Mouse (Mus musculus) kidney, postnatal 14 days (tissue): ENCODE data around the gene Klhl3.

Experiments used
- DNase-seq: peaks from one replicate; pipeline ENCODE4 v3.0.0; 2022; ENCODE audit warnings: mixed read lengths

Gene Klhl3

GRCm38 (mm10) chr13:58066081-58066495 is 47.3 kb downstream of the Klhl3 start:
- DNase-seq = no peak

DNA sequence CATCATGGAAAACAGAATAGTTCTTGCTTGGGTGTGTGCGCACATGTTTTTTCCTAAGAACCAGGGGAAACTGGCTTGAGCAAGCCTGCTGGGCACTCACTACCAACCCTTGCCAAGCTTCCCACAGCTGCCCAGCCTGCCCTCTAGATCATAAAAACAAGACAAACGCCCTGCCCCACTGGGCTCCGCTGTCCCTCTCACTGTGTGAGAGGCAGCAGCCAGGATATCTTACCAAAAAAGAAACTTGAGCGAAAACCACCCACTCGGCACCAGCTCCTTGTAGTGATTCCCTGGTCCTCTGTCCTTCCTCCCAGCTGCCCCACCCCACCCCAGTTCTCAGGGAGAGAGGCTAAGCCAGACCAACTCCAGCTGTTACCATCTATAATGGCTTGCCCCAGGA is 48.1 kb downstream of the Klhl3 start:
- peak; percentile 74 for DNase-seq

GRCm38 (mm10) chr13:58057953-58058870 is 55.2 kb downstream of the Klhl3 start:
- DNase-seq = peak; percentile 82

GRCm38 (mm10) chr13:58056618-58057017 is 56.8 kb downstream of the Klhl3 start:
- DNase-seq = no peak

DNA sequence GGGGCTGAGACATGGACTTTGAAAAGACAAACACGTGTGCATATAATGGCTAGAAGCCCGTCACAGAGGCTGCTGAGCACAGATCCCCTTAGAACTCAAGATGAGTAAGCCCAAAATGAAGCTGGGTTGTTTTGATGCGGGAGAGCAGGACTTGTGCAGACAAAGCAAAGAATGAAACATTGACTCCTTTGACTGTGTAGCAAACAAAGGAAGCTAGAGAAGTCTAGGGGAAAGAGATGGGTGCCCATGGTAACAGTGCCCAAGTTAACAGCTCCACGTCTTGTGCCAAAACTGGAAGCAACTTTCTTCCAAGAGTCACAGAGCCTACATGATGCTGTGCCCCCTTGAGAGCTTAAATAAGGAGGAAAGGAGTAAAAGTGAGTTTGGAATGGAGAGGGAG is 59.8 kb downstream of the Klhl3 start:
- DNase-seq = no peak

GRCm38 (mm10) chr13:58051654-58052053 is 61.7 kb downstream of the Klhl3 start:
- no peak for DNase-seq

- no peak for DNase-seq
Measured at GRCm38 (mm10) chr13:58051251-58051650, 62.1 kb downstream of the Klhl3 start.

DNA sequence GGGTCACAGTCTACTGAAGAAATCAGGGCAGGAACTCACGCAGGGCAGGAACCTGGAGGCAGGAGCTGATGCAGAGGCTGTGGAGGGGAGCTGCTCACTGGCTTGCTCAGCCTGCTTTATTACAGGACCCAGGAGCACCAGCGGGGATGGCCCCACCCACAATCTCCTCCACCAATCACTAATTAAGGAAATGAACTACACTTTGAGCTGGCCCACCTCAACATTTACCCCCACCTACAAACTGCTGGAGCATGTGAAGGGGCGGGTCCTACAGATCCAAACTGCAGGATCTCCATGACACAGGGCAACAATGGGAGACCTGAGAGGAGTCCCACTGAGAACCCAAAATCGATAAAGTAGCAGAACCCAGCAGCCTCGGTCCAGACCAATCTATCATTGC is 64.3 kb downstream of the Klhl3 start:
- DNase-seq = no peak

DNA sequence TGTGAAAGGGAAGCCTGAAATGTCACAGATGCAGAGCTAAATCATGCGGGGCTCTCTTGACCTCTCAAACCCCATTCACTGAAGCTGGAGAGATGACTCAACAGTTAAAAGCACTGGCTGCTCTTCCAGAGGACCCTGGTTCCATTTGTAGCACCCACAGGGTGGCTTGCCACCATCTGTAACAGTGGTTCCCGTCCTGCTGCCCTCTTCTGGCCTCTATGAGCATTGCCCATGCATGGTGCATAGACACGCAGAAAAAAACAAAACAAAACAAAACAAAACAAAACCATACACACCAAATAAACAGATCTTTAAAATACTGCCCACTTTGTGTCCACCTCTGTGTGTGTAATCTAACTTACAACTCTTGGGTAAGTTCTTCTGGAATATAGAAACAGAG is 65.3 kb downstream of the Klhl3 start:
- DNase-seq = no peak

DNA sequence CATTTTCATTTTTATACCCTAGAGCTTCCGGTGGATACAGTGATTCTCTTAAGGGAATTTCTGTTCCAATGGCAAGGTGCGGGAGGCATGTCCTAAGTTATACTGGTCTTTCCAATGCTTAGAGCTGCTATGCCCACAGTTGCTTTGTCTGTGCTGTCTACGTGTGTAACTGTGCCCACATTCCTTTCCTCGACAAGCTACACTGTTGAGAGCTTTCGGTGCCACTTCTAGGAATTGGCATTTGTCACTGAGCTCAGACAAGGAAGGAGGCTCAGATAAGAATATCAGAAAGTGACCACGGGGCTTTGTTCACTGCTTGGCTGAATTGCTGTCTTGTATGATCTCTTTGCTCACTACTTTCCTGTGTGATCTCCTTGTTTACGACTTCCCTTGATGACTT is 67.2 kb downstream of the Klhl3 start:
- no peak for DNase-seq

- DNase-seq = no peak
Measured at GRCm38 (mm10) chr13:58045278-58045677, 68.1 kb downstream of the Klhl3 start.

DNA sequence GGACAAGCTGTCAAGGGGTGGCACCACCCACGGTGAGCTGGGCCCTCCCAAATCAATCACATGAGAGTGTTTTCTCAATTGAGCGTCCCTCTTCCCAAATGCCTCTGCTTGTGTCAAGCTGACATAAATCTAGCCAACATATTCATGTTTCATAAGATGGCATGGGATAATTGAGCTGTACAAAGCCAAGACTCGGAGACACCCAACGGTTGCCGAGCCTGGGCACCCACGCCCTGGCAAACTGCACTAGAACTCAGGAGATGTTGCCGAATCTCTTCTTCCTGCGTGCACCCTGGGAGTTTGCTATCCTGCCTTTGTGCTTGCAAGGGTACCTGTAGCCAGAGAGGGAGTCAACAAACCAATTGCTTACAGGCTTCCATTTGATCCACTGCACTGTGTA is 70.1 kb downstream of the Klhl3 start:
- DNase-seq = no peak

GRCm38 (mm10) chr13:58040112-58040511 is 73.3 kb downstream of the Klhl3 start:
- no peak for DNase-seq

DNA sequence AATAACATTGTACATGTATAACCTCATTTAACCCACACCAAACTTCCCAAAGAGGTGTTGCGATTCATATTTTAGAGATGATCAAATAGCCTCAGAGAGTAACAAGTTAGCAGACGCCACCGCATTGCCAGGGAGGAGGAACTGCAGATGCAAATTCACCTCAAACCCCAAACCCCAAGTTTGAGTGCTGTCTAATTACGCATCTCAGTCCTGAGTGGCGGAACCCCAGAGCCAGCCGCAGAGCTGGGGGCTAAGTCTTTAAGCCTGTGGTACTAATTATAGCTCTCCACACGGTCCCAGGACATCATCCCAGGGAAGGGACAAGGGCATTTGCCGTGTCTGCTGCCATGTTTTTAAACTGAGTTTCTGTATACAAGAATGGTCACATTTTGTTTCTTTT is 75.9 kb downstream of the Klhl3 start:
- DNase-seq = no peak

DNA sequence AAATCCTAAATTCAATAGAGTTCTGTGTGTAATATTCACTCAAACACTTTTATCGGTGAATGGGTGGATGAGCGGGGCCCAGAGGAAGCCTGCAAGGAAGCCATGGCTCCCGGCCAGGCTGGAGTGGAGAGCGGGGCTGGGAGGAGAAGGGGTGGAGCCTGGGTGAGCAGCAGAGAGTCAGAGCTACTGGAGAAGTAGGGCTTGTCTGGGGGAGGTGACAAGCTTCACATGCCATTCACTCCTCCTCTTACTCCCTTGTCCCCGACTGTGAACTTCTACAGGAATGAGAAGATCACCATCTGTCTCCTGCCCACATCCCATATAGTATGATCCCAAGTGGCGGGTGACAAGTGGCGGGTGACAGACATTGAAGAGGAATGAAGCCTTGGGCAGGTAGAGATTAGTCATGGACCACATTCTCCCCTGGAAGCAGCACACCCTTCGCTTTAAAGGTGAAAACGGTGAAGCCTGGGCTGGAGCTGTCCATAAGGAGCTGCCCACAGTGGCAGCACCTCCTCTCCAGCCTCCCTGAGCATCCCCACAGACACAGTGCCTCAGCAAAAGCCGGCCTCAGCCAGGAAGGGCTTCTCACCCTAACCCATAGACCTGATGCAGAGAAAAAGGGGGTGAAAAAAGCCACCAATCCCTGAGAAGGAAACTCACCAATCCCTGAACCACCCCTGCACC is 77.8 kb downstream of the Klhl3 start:
- DNase-seq = peak; percentile 86

GRCm38 (mm10) chr13:58034985-58035384 is 78.4 kb downstream of the Klhl3 start:
- no peak for DNase-seq

- DNase-seq = peak; percentile 37
Measured at GRCm38 (mm10) chr13:58034507-58034906, 78.9 kb downstream of the Klhl3 start.

- DNase-seq = peak; percentile 79
Measured at GRCm38 (mm10) chr13:58031755-58032154, 81.6 kb downstream of the Klhl3 start.

- no peak for DNase-seq
Measured at GRCm38 (mm10) chr13:58027115-58027514, 86.3 kb downstream of the Klhl3 start.

DNA sequence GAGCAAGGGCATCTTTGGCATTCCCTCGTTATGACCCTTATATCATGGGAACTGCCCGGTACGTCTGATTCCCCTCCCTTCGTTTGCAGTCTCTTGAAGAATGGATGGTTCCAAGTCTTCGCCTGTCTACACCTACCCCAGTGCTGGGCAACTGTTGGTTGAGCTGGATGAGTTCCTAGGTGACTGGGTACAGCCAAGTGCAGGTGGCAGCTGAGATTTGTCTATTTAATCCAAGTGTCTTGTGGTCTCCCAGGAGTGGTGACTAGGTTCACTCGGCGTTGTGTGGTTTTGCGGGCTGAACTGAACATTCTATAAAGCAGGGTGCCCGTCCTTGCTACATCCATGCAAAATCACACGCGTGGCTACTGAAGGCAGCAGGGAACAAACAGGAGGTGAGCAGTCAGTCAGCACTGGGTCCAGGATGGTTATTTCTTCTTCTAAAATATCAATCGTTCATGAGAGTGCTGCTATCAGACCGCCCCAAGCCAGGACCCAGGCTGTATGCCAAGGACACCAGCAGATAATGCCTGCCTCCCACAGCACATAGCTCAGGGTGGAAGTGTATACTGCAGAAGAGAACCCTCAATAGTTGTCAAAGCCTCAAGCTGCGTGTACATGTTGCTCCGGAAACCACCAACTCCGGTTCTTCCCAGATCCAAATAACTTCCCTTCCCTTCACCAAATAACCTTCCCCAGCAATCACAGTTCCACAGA is 87.5 kb downstream of the Klhl3 start:
- DNase-seq = no peak

GRCm38 (mm10) chr13:58023726-58024453 is 89.5 kb downstream of the Klhl3 start:
- DNase-seq = no peak

- no peak for DNase-seq
Measured at GRCm38 (mm10) chr13:58023001-58023560, 90.3 kb downstream of the Klhl3 start.
